Mouse (Mus musculus): ENCODE measurements around the gene Oasl2.

- TF ChIP-seq CTCF (IDR thresholded peaks at IDR 0.05; ENCODE audit: borderline replicate concordance, insufficient read depth, low read depth, low read length) (no peak), POLR2A (IDR thresholded peaks at IDR 0.05; ENCODE audit: borderline replicate concordance, insufficient read depth, low read length) (no peak)
Observed at GRCm38 (mm10) chr5:114876331-114876730, 20.4 kb upstream of the Oasl2 start.
